Mouse (Mus musculus) C2C12 (cell line): ENCODE results near the gene Scp2.

Experiments used
- CEBPB ChIP-seq: IDR thresholded peaks from one replicate; pipeline ENCODE4 v1.6.1; 2011; ENCODE audit warnings: low read depth, mild to moderate bottlenecking, control low read depth, moderate library complexity
- CTCF ChIP-seq: IDR thresholded peaks from one replicate; pipeline ENCODE4 v1.5.1; 2011; ENCODE audit not compliant: control insufficient read depth, insufficient read depth, insufficient read length
- FOSL1 ChIP-seq: IDR thresholded peaks from one replicate; pipeline ENCODE4 v1.8.0; 2011; ENCODE audit warnings: mild to moderate bottlenecking, low read length; ENCODE audit not compliant: poor library complexity, insufficient read depth, severe bottlenecking
- MAX ChIP-seq: IDR thresholded peaks from one replicate; pipeline ENCODE4 v1.6.1; 2011; ENCODE audit warnings: mild to moderate bottlenecking, control low read depth
- MYOD1 ChIP-seq: IDR thresholded peaks from one replicate; pipeline ENCODE4 v1.6.1; 2011; ENCODE audit warnings: low read depth; ENCODE audit not compliant: control insufficient read depth, insufficient read length
- USF1 ChIP-seq: IDR thresholded peaks from one replicate; pipeline ENCODE4 v1.6.1; 2011; ENCODE audit warnings: low read depth, mild to moderate bottlenecking, control low read depth, moderate library complexity

- TF ChIP-seq CTCF: no peak
- no peak for TF ChIP-seq MAX
- TF ChIP-seq USF1: no peak
- no peak for TF ChIP-seq FOSL1
- TF ChIP-seq CEBPB: no peak
- no peak for TF ChIP-seq MYOD1
Observed at GRCm38 (mm10) chr4:108130452-108130851, 14.3 kb downstream of the Scp2 start.
